Mouse (Mus musculus): Measurements from ENCODE around the gene Nbea. TPM values are rescaled to one million over a fixed set of nuclear protein-coding genes. Genes with fewer than 3 reads are reported as not detected.

Gene Nbea
- polyA plus RNA-seq (2014; fragmentation: Illumina TruSeq; extraction: RNeasy Lipid Tissue Mini Kit (QIAGEN cat#74804); ENCODE audit: low read depth, low replicate concordance) = 10.5 TPM

GRCm38 (mm10) chr3:56183159-56184133 is at the start of gene Nbea:
Nbea (minus strand) TSS chr3:56183701.

GRCm38 (mm10) chr3:55782056-55782687 is 401.3 kb downstream of the Nbea start, which contains the start of gene Mab21l1:
Mab21l1 (plus strand) TSS chr3:55782510.

Measured in heart, adult 10 weeks (tissue).